Comparison of ENCODE assay signal across 8 mouse cellular contexts in the genomic region with DNA sequence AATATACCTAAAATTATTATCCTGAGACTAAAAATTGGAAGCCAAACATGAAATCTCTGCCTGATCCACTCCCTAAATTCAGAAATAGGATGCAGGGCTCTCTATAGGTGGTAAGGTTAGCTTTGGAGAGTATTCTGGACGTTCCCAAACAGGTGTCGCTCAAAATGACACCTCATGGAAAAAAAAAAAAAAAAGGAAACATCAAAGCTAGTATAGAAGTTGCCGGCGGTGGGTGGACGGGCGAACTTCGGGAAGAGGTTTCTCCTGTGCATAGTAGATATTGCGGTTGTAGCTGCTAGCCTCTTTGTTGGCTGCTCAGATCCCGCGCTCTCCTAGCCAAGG. TPM values are rescaled to one million over a fixed set of nuclear protein-coding genes. Genes with fewer than 3 reads are reported as not detected.
DNase-seq lines count a peak whose midpoint lies in the region; ATAC-seq and TF ChIP-seq lines count a peak whose summit lies in the region.

No protein-coding gene starts in this region.

- peak overlapping the region; percentile 79 for H3K4me2 ChIP-seq in heart, embryonic 15.5 days

- DNase-seq in heart, postnatal 10 days, result no peak
- DNase-seq in G1E (ENCODE audit: low spot score), result no peak
- no peak for DNase-seq in hindbrain, embryonic 10.5 days (ENCODE audit: low spot score)
- DNase-seq in midbrain, embryonic 10.5 days (ENCODE audit: low spot score), result no peak
- no peak for DNase-seq in ovary, postnatal 14 days (ENCODE audit: low spot score)
- DNase-seq in frontal cortex, postnatal 25 days (ENCODE audit: low spot score in 2 of 2), result no peak
- DNase-seq in layer of hippocampus, postnatal 14 days (ENCODE audit: low spot score in 2 of 2), result no peak

- no peaks in the 10 kb centered on the region for H3K27me3 ChIP-seq in heart, embryonic 15.5 days
- H3K27me3 ChIP-seq in G1E (ENCODE audit: insufficient read depth, low read length), result peaks cover 3% of the 10 kb centered on the region; the same call in 1 of the 2 replicates
- H3K27me3 ChIP-seq in hindbrain, embryonic 10.5 days (ENCODE audit: insufficient read depth, poor library complexity, severe bottlenecking), result no peaks in the 10 kb centered on the region
- H3K27me3 ChIP-seq in midbrain, embryonic 10.5 days (ENCODE audit: low read depth, poor library complexity, severe bottlenecking), result no peaks in the 10 kb centered on the region

- H3K4me1 ChIP-seq in heart, embryonic 15.5 days (replicated peaks), result peaks cover 26% of the 10 kb centered on the region
- H3K4me1 ChIP-seq in G1E (ENCODE audit: insufficient read depth, low read depth, low read length), result peaks cover 45% of the 10 kb centered on the region
- H3K4me1 ChIP-seq in hindbrain, embryonic 10.5 days (replicated peaks), result peaks cover 33% of the 10 kb centered on the region
- H3K4me1 ChIP-seq in midbrain, embryonic 10.5 days, result peaks cover 38% of the 10 kb centered on the region

- no peaks in the 10 kb centered on the region for H3K36me3 ChIP-seq in heart, embryonic 15.5 days
- H3K36me3 ChIP-seq in G1E (replicated peaks), result no peaks in the 10 kb centered on the region
- H3K36me3 ChIP-seq in hindbrain, embryonic 10.5 days, result no peaks in the 10 kb centered on the region
- no peaks in the 10 kb centered on the region for H3K36me3 ChIP-seq in midbrain, embryonic 10.5 days

- H3K4me3 ChIP-seq in heart, embryonic 15.5 days, result peak overlapping the region; percentile 80
- peak overlapping the region; percentile 88 for H3K4me3 ChIP-seq in G1E (ENCODE audit: low read depth, low read length)
- H3K4me3 ChIP-seq in hindbrain, embryonic 10.5 days, result peak overlapping the region; percentile 84
- peak overlapping the region; percentile 74 for H3K4me3 ChIP-seq in midbrain, embryonic 10.5 days

- intact Hi-C loops in heart, postnatal 10 days (cut with DNase I), result loop anchor here (1.0 to 10.0 kb wide), 3 partner anchors 263 to 863 kb away; a partner anchor contains a TSS

- H3K27ac ChIP-seq in heart, embryonic 15.5 days, result peak overlapping the region; percentile 99
- peak overlapping the region; percentile 99 for H3K27ac ChIP-seq in hindbrain, embryonic 10.5 days
- peak overlapping the region; percentile 99 for H3K27ac ChIP-seq in midbrain, embryonic 10.5 days (replicated peaks)

- WGBS in heart, embryonic 15.5 days, result 3% methylated on average over 10 of the region's 10 CpGs
- under 1% methylated on average over 10 of the region's 10 CpGs for WGBS in hindbrain, embryonic 10.5 days
- under 1% methylated on average over 10 of the region's 10 CpGs for WGBS in midbrain, embryonic 10.5 days

- no peak for ATAC-seq in heart, embryonic 15.5 days (replicated peaks; ENCODE audit: insufficient number of reproducible peaks, insufficient read depth, low FRiP score, low read depth)
- ATAC-seq in G1E (ENCODE audit: extremely low read depth, insufficient number of reproducible peaks, low FRiP score, poor library complexity, severe bottlenecking), result no peak

- H3K9ac ChIP-seq in heart, embryonic 15.5 days, result peak overlapping the region; percentile 89

- H3K9me3 ChIP-seq in heart, embryonic 15.5 days (replicated peaks), result no peaks in the 10 kb centered on the region
- H3K9me3 ChIP-seq in G1E (replicated peaks), result no peaks in the 10 kb centered on the region
- H3K9me3 ChIP-seq in hindbrain, embryonic 10.5 days, result no peaks in the 10 kb centered on the region
- no peaks in the 10 kb centered on the region for H3K9me3 ChIP-seq in midbrain, embryonic 10.5 days (replicated peaks)

- no peak for TF ChIP-seq CTCF in G1E (IDR thresholded peaks at IDR 0.05; ENCODE audit: low read depth, low read length)

RNA-seq across cellular contexts. Expression of a gene that starts 41.1 kb away (rescaled TPM):
- polyA plus RNA-seq in heart, embryonic 15.5 days (2015; fragmentation: Nextera tagmentation; extraction: Ambion mirVana), result 8.1 and 8.6 TPM in 2 replicates
- total RNA-seq in heart, postnatal 10 days (2021), result 1 to 10 TPM; 5.1 to 5.3 TPM
- total RNA-seq in G1E (2014; fragmentation: Nextera tagmentation) (8.5 and 12.0 TPM in 2 replicates), G1E (2017) (16.9 and 18.1 TPM in 2 replicates)
- polyA plus RNA-seq in G1E (2012), result 11.8 and 16.4 TPM in 2 replicates
- 17.5 and 19.4 TPM in 2 replicates for polyA plus RNA-seq in hindbrain, embryonic 10.5 days (2016; fragmentation: Nextera tagmentation; extraction: Ambion mirVana)
- 18.2 and 21.2 TPM in 2 replicates for polyA plus RNA-seq in midbrain, embryonic 10.5 days (2016; fragmentation: Nextera tagmentation; extraction: Ambion mirVana)
- total RNA-seq in layer of hippocampus, postnatal 14 days (2021), result 1 to 10 TPM; 7.8 to 8.1 TPM

RNA-seq across cellular contexts. Expression of a gene that starts 41.2 kb away (rescaled TPM):
- 7.9 and 9.7 TPM in 2 replicates for polyA plus RNA-seq in heart, embryonic 15.5 days (2015; fragmentation: Nextera tagmentation; extraction: Ambion mirVana)
- 10 to 100 TPM; 14.6 to 15.0 TPM for total RNA-seq in heart, postnatal 10 days (2021)
- 26.6 and 31.4 TPM in 2 replicates for total RNA-seq in G1E (2014; fragmentation: Nextera tagmentation)
- 36.9 and 40.5 TPM in 2 replicates for total RNA-seq in G1E (2017)
- 3.2 and 3.5 TPM in 2 replicates for polyA plus RNA-seq in G1E (2012)
- 13.1 and 16.4 TPM in 2 replicates for polyA plus RNA-seq in hindbrain, embryonic 10.5 days (2016; fragmentation: Nextera tagmentation; extraction: Ambion mirVana)
- 16.8 and 17.6 TPM in 2 replicates for polyA plus RNA-seq in midbrain, embryonic 10.5 days (2016; fragmentation: Nextera tagmentation; extraction: Ambion mirVana)
- 10 to 100 TPM; 20.9 to 22.4 TPM for total RNA-seq in layer of hippocampus, postnatal 14 days (2021)
